Mouse (Mus musculus): Measurements from ENCODE around the gene Kcmf1. TPM values are rescaled to one million over a fixed set of nuclear protein-coding genes. Genes with fewer than 3 reads are reported as not detected.

Kcmf1 gene
- polyA plus RNA-seq (2015; fragmentation: Nextera tagmentation; extraction: Ambion mirVana), result 33.2 and 41.1 TPM in 2 replicates

DNA sequence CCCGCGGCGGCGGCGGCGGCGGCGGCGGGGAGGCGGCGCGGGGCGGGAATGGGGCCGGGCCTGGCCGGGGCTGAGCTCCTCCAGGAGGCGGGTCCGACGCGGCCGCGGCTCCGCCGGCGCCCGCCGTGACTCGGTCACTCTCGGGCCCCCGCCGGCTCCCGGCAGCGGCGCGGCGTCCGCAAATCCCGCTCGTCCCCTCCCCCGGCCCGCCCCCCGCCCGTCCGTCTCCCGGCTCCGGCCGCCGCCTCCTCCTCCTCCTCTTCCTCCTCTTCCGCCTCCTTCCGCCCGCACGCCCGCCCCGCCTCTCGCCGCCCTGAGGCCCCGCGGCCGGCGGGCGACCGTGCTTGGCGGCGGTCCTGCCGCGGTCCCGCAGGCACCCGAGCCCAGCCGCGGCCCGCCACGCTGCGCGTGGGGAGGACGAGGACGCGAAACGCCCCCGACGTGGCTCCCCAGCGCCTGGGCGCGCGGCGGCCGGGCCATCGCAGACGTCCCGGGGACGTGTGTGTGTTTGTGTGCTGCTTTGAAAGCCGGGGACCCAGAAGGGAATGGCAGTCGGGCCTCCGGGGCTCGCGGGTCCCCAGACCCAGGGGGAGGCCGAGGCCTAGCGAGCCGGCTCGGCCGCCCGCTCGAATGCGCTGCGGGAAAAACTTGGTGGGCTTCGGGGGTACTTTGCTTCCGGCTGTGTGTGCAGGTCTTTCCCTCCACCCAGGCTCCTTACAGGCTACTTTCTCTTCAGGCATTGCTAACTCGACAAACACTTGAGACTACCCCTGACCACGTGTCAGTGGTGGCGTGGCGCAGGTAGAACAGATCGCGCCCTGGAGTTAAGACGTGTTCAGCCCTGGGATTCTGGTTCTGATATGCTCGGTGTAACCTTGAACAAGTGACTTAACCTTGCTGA, at the start of gene Kcmf1:
TSS of gene Kcmf1 (minus strand) at position 199 of the 901 bp plus-strand sequence.
- DNase-seq (ENCODE audit: low spot score), result peak; percentile 50

DNA sequence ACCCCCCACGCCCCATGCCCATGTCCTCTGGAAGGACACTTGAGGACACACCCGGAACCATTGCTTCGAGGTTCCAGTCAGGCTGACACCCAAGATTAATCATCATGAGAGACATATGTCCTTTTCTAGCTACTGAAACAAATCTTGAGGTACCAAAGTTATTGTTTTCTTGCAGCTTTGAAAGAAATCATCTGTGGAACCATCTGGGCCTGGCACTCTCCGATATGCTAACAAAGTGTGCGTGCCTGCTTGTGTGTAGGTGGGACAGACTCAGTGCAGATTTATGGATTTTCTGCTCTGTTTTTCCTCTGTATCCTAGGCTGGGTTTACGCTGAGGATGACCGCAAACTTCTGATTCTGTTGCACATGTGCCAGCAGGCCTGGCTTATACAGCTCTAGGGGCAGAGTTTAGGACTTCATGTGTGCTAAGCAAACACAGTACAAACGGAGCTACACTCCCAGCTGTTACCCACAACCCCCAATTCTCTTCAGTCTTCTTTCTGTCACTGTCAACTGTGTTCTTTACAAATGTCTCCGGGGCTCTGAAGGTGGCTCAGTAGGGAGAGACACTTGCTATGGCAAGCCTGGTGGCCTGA, 49.5 kb upstream of the Kcmf1 start:
- no peak for DNase-seq (ENCODE audit: low spot score)

GRCm38 (mm10) chr6:72948392-72948791, 48.6 kb upstream of the Kcmf1 start:
- DNase-seq (ENCODE audit: low spot score), result no peak

GRCm38 (mm10) chr6:72947960-72948359, 48.2 kb upstream of the Kcmf1 start:
- no peak for DNase-seq (ENCODE audit: low spot score)

DNA sequence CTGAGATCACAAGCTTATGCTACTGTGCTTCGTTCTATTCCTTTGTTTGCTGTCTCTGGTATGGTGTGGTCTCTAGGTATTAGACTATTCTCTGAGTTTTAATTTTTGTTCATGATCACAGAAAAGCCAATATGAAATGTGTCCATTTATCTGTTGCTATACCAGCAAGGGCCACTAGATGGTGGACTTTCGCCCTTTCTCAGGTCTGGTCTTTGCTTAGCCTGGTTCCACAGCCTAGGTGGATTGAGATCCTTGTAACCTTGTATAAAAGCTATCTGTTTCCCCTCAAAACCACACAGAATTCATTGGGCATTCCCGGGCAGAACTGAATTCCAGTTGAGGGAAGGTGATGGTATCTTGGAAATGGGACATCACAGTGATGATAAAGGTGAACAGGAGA, 40.7 kb upstream of the Kcmf1 start:
- peak; percentile 63 for DNase-seq (ENCODE audit: low spot score)

GRCm38 (mm10) chr6:72937859-72938258, 38.1 kb upstream of the Kcmf1 start:
- DNase-seq (ENCODE audit: low spot score), result peak; percentile 7

DNA sequence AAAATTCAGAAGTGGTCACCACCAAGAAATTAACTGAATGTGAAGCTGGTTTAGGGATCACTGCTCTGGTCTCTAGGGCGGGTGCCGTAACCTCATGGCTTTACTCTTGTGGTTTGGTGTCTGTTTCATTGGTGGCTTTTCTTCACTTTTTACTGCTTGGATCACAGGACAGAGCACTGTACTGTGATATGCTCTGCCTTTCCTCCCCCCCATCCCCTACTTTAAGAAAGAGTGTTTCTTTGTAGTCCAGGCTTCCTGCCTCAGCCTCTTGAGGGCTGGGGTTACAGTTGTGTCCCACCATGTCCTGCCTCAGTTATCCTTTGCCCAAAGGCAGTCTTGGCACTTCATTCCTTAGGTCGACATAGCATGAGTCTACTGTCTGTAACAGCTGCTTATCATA, 37.7 kb upstream of the Kcmf1 start:
- peak; percentile 19 for DNase-seq (ENCODE audit: low spot score)

DNA sequence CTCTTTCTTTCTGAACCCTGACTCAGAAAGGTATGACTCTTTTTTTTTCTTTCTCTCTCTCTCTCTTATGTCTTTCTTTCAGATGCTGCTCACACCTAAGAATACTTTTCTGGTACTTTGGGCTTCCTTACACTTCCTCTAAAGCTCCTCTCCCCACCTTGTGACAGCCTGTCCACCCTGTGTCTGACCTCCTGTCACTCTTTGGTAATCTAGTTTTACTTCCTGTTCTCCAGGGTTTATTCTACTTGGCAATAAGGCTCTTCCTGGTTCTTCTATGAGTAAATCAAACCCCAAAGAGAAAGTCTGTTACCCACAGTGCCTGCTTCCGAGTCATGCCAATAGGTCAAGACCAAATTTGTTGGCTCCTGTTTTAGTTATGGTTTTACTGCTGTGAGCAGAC, 33.2 kb upstream of the Kcmf1 start:
- DNase-seq (ENCODE audit: low spot score), result no peak

- no peak for DNase-seq (ENCODE audit: low spot score)
Observed at GRCm38 (mm10) chr6:72931533-72931932, 31.8 kb upstream of the Kcmf1 start.

GRCm38 (mm10) chr6:72929795-72930398, 30.1 kb upstream of the Kcmf1 start:
- DNase-seq (ENCODE audit: low spot score), result no peak

DNA sequence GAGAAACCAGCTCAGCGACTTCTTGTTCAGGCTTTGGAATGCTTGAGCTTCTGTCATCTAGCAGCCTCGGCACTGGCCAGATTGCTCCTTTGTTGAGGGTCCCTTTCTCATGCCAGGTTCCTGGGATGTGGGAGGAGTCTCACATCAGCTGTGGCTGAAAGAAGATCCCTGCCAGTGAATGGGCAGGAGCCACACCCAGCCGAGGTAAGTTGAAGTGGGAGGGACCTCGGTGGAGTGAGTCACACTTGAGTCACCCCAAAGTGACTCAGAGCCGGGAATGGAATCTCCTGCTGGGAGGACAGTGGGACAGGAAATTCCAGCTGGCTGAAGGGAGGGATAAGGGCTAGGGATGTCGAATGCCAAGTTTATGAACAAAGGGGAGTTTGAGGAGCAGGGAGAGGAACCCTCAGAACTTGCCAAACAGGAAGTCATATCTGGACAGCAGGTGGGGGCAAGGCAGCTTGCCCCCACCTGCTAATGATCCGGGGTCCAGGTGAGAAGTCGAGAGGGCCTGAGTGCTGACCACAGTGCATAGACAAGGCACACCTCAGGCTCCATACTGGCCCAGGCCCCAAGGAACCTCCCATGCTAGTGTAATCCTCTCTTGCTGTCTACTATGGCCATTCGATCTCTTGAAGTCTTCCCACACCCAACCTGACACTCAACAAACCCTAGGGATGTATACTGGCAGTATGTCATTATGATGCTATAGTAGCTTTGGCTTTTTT, 27.1 kb upstream of the Kcmf1 start:
- DNase-seq (ENCODE audit: low spot score), result no peak

- no peak for DNase-seq (ENCODE audit: low spot score)
Observed at GRCm38 (mm10) chr6:72926031-72926430, 26.3 kb upstream of the Kcmf1 start.

- DNase-seq (ENCODE audit: low spot score), result no peak
Observed at GRCm38 (mm10) chr6:72923381-72923780, 23.6 kb upstream of the Kcmf1 start.

GRCm38 (mm10) chr6:72921081-72921480, 21.3 kb upstream of the Kcmf1 start:
- DNase-seq (ENCODE audit: low spot score), result no peak

- no peak for DNase-seq (ENCODE audit: low spot score)
Observed at GRCm38 (mm10) chr6:72918510-72919033, 18.8 kb upstream of the Kcmf1 start.

GRCm38 (mm10) chr6:72916330-72916729, 16.6 kb upstream of the Kcmf1 start:
- no peak for DNase-seq (ENCODE audit: low spot score)

DNA sequence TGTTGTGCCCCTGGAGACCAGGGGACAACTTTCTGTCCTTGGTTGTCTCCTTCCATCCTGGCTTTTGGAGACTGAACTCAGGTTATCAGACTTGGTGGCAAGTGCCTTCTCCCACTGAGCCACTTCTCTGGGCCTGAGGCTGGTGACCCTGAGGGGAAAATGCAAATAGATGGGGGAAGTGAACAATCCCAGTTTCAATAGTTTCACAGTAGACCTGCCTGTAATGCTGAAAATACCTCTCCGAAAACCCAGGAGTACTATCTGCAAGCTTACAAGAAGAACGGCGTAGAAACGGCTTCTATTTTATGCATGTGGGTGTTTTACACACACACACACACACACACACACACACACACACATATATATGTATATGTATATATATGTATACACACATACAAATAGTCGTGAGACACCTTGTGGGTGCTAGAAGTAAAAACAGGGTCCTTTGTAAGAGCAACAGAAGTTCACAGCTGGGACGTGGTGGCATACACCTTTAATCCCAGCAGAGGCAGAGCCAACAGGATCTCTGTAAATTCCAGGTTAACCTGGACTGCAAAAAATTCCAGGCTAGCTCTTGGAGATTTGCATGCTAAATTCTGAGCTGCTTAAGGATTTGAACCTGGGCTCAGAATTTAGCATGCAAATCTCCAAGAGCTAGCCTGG, 14.4 kb upstream of the Kcmf1 start:
- no peak for DNase-seq (ENCODE audit: low spot score)

- no peak for DNase-seq (ENCODE audit: low spot score)
Observed at GRCm38 (mm10) chr6:72911261-72911660, 11.5 kb upstream of the Kcmf1 start.

DNA sequence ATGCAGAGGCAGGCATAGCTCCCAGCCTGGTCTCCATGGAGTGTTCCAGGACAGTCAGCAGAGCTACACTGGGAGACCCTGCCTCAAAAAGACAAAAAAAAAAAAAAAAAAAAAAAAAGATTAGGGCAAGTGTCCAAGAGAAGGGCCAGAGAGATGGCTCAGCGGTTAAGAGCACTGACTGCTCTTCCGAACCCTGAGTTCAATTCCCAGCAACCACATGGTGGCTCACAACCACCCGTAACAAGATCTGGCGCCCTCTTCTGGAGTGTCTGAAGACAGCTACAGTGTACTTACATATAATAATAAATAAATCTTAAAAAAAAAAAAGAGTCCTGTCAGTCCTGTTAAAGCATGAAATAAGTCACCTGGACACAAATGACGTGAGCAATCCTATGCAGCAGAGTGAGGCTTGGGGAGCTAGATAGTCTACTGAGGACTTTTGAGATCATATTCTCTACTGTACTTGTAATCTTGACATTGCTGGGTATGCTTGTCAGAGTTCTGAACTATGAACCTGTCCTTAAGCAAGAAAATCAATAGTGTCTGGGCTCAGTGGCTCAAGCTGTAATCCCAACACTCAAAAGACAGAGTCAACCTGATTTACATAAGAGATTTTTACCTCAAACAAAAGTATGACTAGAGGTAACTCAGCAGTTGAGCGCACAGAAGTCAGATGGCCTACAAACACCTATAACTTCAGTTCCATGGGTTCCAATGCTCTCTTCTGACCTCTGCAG, 2.6 kb upstream of the Kcmf1 start:
- no peak for DNase-seq (ENCODE audit: low spot score)

- DNase-seq (ENCODE audit: low spot score), result no peak
Observed at GRCm38 (mm10) chr6:72900952-72901351, 1.2 kb upstream of the Kcmf1 start.
